Mouse (Mus musculus): ENCODE data around the gene Cntnap5a. TPM values are rescaled to one million over a fixed set of nuclear protein-coding genes. Genes with fewer than 3 reads are reported as not detected.

The Cntnap5a gene
- polyA plus RNA-seq, 1 experiment from 2014 or later, result 1.5 TPM

- H3K4me3 ChIP-seq (replicated peaks; ENCODE audit: low read length), result no peak overlapping the region
- no peaks in the 10 kb centered on the region for H3K9me3 ChIP-seq (ENCODE audit: control insufficient read depth, low read length)
- no peaks in the 10 kb centered on the region for H3K4me1 ChIP-seq (replicated peaks; ENCODE audit: control insufficient read depth, insufficient read depth, low read length)
- no peak for ATAC-seq
- no peak overlapping the region for H3K9ac ChIP-seq (replicated peaks; ENCODE audit: low read depth, low read length)
- no peak overlapping the region for H3K27ac ChIP-seq (ENCODE audit: low read length)
- no peaks in the 10 kb centered on the region for H3K27me3 ChIP-seq (replicated peaks; ENCODE audit: control insufficient read depth, insufficient read depth, low read length)
- H3K4me2 ChIP-seq (ENCODE audit: low read length), result no peak overlapping the region
- no peaks in the 10 kb centered on the region for H3K36me3 ChIP-seq (ENCODE audit: control insufficient read depth, insufficient read depth)
- 34% methylated on average over 7 of the region's 7 CpGs for WGBS
These were observed 683.0 kb downstream of the Cntnap5a start for GRCm38 (mm10) chr1:116367572-116367971.

GRCm38 (mm10) chr1:116370817-116371216 is 686.3 kb downstream of the Cntnap5a start:
- no peak for ATAC-seq
- no peaks in the 10 kb centered on the region for H3K9me3 ChIP-seq (ENCODE audit: control insufficient read depth, low read length)
- H3K4me3 ChIP-seq (replicated peaks; ENCODE audit: low read length), result no peak overlapping the region
- WGBS, result 89% methylated on average over 4 of the region's 4 CpGs
- H3K27me3 ChIP-seq (replicated peaks; ENCODE audit: control insufficient read depth, insufficient read depth, low read length), result no peaks in the 10 kb centered on the region
- H3K4me2 ChIP-seq (ENCODE audit: low read length), result no peak overlapping the region
- H3K4me1 ChIP-seq (replicated peaks; ENCODE audit: control insufficient read depth, insufficient read depth, low read length), result no peaks in the 10 kb centered on the region
- H3K27ac ChIP-seq (ENCODE audit: low read length), result no peak overlapping the region
- H3K9ac ChIP-seq (replicated peaks; ENCODE audit: low read depth, low read length), result no peak overlapping the region
- no peaks in the 10 kb centered on the region for H3K36me3 ChIP-seq (ENCODE audit: control insufficient read depth, insufficient read depth)

GRCm38 (mm10) chr1:116373551-116373950 is 689.0 kb downstream of the Cntnap5a start:
- 73% methylated on average over 1 of the region's 1 CpGs for WGBS
- no peaks in the 10 kb centered on the region for H3K27me3 ChIP-seq (replicated peaks; ENCODE audit: control insufficient read depth, insufficient read depth, low read length)
- H3K4me3 ChIP-seq (replicated peaks; ENCODE audit: low read length), result no peak overlapping the region
- no peaks in the 10 kb centered on the region for H3K4me1 ChIP-seq (replicated peaks; ENCODE audit: control insufficient read depth, insufficient read depth, low read length)
- no peak overlapping the region for H3K27ac ChIP-seq (ENCODE audit: low read length)
- no peaks in the 10 kb centered on the region for H3K9me3 ChIP-seq (ENCODE audit: control insufficient read depth, low read length)
- no peaks in the 10 kb centered on the region for H3K36me3 ChIP-seq (ENCODE audit: control insufficient read depth, insufficient read depth)
- H3K9ac ChIP-seq (replicated peaks; ENCODE audit: low read depth, low read length), result no peak overlapping the region
- H3K4me2 ChIP-seq (ENCODE audit: low read length), result no peak overlapping the region
- ATAC-seq, result no peak

- Histone ChIP-seq H3K36me3 (ENCODE audit: control insufficient read depth, insufficient read depth) (no peaks in the 10 kb centered on the region), H3K9ac (replicated peaks; ENCODE audit: low read depth, low read length) (no peak overlapping the region)
These were observed 707.8 kb downstream of the Cntnap5a start for GRCm38 (mm10) chr1:116392390-116392789.

GRCm38 (mm10) chr1:116401996-116402656 is 717.6 kb downstream of the Cntnap5a start:
- no peak overlapping the region for H3K9ac ChIP-seq (replicated peaks; ENCODE audit: low read depth, low read length)
- no peak overlapping the region for H3K4me3 ChIP-seq (replicated peaks; ENCODE audit: low read length)
- H3K4me1 ChIP-seq (replicated peaks; ENCODE audit: control insufficient read depth, insufficient read depth, low read length), result no peaks in the 10 kb centered on the region
- H3K27ac ChIP-seq (ENCODE audit: low read length), result no peak overlapping the region
- H3K36me3 ChIP-seq (ENCODE audit: control insufficient read depth, insufficient read depth), result no peaks in the 10 kb centered on the region
- no peaks in the 10 kb centered on the region for H3K27me3 ChIP-seq (replicated peaks; ENCODE audit: control insufficient read depth, insufficient read depth, low read length)
- no peak overlapping the region for H3K4me2 ChIP-seq (ENCODE audit: low read length)
- no peaks in the 10 kb centered on the region for H3K9me3 ChIP-seq (ENCODE audit: control insufficient read depth, low read length)
- ATAC-seq, result no peak
- 63% methylated on average over 1 of the region's 1 CpGs for WGBS

More at GRCm38 (mm10) chr1:116392390-116392789, 707.8 kb downstream of the Cntnap5a start:
- no peak overlapping the region for H3K4me3 ChIP-seq (replicated peaks; ENCODE audit: low read length)
- H3K27ac ChIP-seq (ENCODE audit: low read length), result no peak overlapping the region
- no peaks in the 10 kb centered on the region for H3K4me1 ChIP-seq (replicated peaks; ENCODE audit: control insufficient read depth, insufficient read depth, low read length)
- no peak overlapping the region for H3K4me2 ChIP-seq (ENCODE audit: low read length)
- ATAC-seq, result peak; percentile 75
- no peaks in the 10 kb centered on the region for H3K27me3 ChIP-seq (replicated peaks; ENCODE audit: control insufficient read depth, insufficient read depth, low read length)
- H3K9me3 ChIP-seq (ENCODE audit: control insufficient read depth, low read length), result no peaks in the 10 kb centered on the region

GRCm38 (mm10) chr1:116409836-116410235 is 725.3 kb downstream of the Cntnap5a start:
- Histone ChIP-seq H3K4me1 (replicated peaks; ENCODE audit: control insufficient read depth, insufficient read depth, low read length) (no peaks in the 10 kb centered on the region), H3K27ac (ENCODE audit: low read length) (no peak overlapping the region), H3K4me2 (ENCODE audit: low read length) (no peak overlapping the region), H3K4me3 (replicated peaks; ENCODE audit: low read length) (no peak overlapping the region), H3K27me3 (replicated peaks; ENCODE audit: control insufficient read depth, insufficient read depth, low read length) (no peaks in the 10 kb centered on the region), H3K9me3 (ENCODE audit: control insufficient read depth, low read length) (no peaks in the 10 kb centered on the region), H3K9ac (replicated peaks; ENCODE audit: low read depth, low read length) (no peak overlapping the region), H3K36me3 (ENCODE audit: control insufficient read depth, insufficient read depth) (no peaks in the 10 kb centered on the region)
- ATAC-seq, result no peak
- WGBS, result 90% methylated on average over 1 of the region's 1 CpGs

GRCm38 (mm10) chr1:116428396-116428795 is 743.8 kb downstream of the Cntnap5a start:
- no peak for ATAC-seq
- Histone ChIP-seq H3K4me3 (replicated peaks; ENCODE audit: low read length) (no peak overlapping the region), H3K36me3 (ENCODE audit: control insufficient read depth, insufficient read depth) (no peaks in the 10 kb centered on the region), H3K9me3 (ENCODE audit: control insufficient read depth, low read length) (no peaks in the 10 kb centered on the region), H3K4me1 (replicated peaks; ENCODE audit: control insufficient read depth, insufficient read depth, low read length) (0 out of 2 replicates have a peak, but pooled peaks cover 2% of the 10 kb centered on the region), H3K9ac (replicated peaks; ENCODE audit: low read depth, low read length) (no peak overlapping the region), H3K4me2 (ENCODE audit: low read length) (no peak overlapping the region), H3K27me3 (replicated peaks; ENCODE audit: control insufficient read depth, insufficient read depth, low read length) (no peaks in the 10 kb centered on the region), H3K27ac (ENCODE audit: low read length) (no peak overlapping the region)
- 52% methylated on average over 2 of the region's 2 CpGs for WGBS

- no peak overlapping the region for H3K4me3 ChIP-seq (replicated peaks; ENCODE audit: low read length)
- H3K9me3 ChIP-seq (ENCODE audit: control insufficient read depth, low read length), result no peaks in the 10 kb centered on the region
- 38% methylated on average over 4 of the region's 4 CpGs for WGBS
- no peak overlapping the region for H3K4me2 ChIP-seq (ENCODE audit: low read length)
- H3K4me1 ChIP-seq (replicated peaks; ENCODE audit: control insufficient read depth, insufficient read depth, low read length), result no peaks in the 10 kb centered on the region; the same call in 1 of the 2 replicates
- peak; percentile 68 for ATAC-seq
- no peaks in the 10 kb centered on the region for H3K36me3 ChIP-seq (ENCODE audit: control insufficient read depth, insufficient read depth)
- H3K27ac ChIP-seq (ENCODE audit: low read length), result no peak overlapping the region
- H3K27me3 ChIP-seq (replicated peaks; ENCODE audit: control insufficient read depth, insufficient read depth, low read length), result no peaks in the 10 kb centered on the region
- no peak overlapping the region for H3K9ac ChIP-seq (replicated peaks; ENCODE audit: low read depth, low read length)
These were observed 770.7 kb downstream of the Cntnap5a start for GRCm38 (mm10) chr1:116455115-116455717.

- Histone ChIP-seq H3K9me3 (ENCODE audit: control insufficient read depth, low read length) (no peaks in the 10 kb centered on the region), H3K4me3 (replicated peaks; ENCODE audit: low read length) (no peak overlapping the region), H3K4me2 (ENCODE audit: low read length) (no peak overlapping the region), H3K27me3 (replicated peaks; ENCODE audit: control insufficient read depth, insufficient read depth, low read length) (no peaks in the 10 kb centered on the region), H3K36me3 (ENCODE audit: control insufficient read depth, insufficient read depth) (no peaks in the 10 kb centered on the region), H3K4me1 (replicated peaks; ENCODE audit: control insufficient read depth, insufficient read depth, low read length) (no peaks in the 10 kb centered on the region), H3K27ac (ENCODE audit: low read length) (no peak overlapping the region), H3K9ac (replicated peaks; ENCODE audit: low read depth, low read length) (no peak overlapping the region)
- 0 out of 2 replicates have a peak, but pooled peaks have one; percentile 28 for ATAC-seq
- WGBS, result 24% methylated on average over 2 of the region's 2 CpGs
These were observed 793.1 kb downstream of the Cntnap5a start for GRCm38 (mm10) chr1:116477703-116478102.
